Mouse (Mus musculus) hindbrain, embryonic 11.5 days (tissue): Measurements from ENCODE around the gene Apbb2. TPM values are rescaled to one million over a fixed set of nuclear protein-coding genes. Genes with fewer than 3 reads are reported as not detected.

ENCODE experiments used
- ATAC-seq: fragments of 200-750 bp; cut with Nextera tagmentation; 2 replicates; pipeline ENCODE4 v1.8.0; 2017; ENCODE audit warnings: mild to moderate bottlenecking, moderate TSS enrichment, moderate library complexity; ENCODE audit not compliant: low FRiP score
- DNase-seq: peaks from one replicate; pipeline ENCODE4 v3.0.0-alpha.2; 2015; ENCODE audit warnings: low spot score
- H3K27ac ChIP-seq: fragments of 300-500 bp; sonication (generic); 2 replicates; pipeline ENCODE4 v1.5.1; 2014; ENCODE audit warnings: mild to moderate bottlenecking, low read depth, low read length
- H3K27me3 ChIP-seq: fragments of 300-500 bp; sonication (generic); 2 replicates; pipeline ENCODE4 v1.6.1; 2014; ENCODE audit warnings: mild to moderate bottlenecking, low read length, moderate library complexity, mixed read lengths; ENCODE audit not compliant: control insufficient read depth, insufficient read depth
- H3K36me3 ChIP-seq: fragments of 300-500 bp; sonication (generic); 2 replicates; pipeline ENCODE4 v1.6.1; 2014; ENCODE audit warnings: mild to moderate bottlenecking, low read length, moderate library complexity, mixed read lengths; ENCODE audit not compliant: control insufficient read depth, insufficient read depth
- H3K4me1 ChIP-seq: fragments of 300-500 bp; sonication (generic); replicated peaks from 2 replicates; pipeline ENCODE4 v1.6.1; 2014; ENCODE audit warnings: low read length, mixed read lengths; ENCODE audit not compliant: control insufficient read depth, insufficient read depth
- H3K4me2 ChIP-seq: fragments of 300-500 bp; sonication (generic); replicated peaks from 2 replicates; pipeline ENCODE4 v1.6.1; 2014; ENCODE audit warnings: mild to moderate bottlenecking, low read depth, low read length
- H3K4me3 ChIP-seq: fragments of 300-500 bp; sonication (generic); 2 replicates; pipeline ENCODE4 v1.5.1; 2014; ENCODE audit warnings: low read depth, low read length
- H3K9ac ChIP-seq: fragments of 300-500 bp; sonication (generic); 2 replicates; pipeline ENCODE4 v1.6.1; 2014; ENCODE audit warnings: low read depth, low read length
- H3K9me3 ChIP-seq: fragments of 300-500 bp; sonication (generic); 2 replicates; pipeline ENCODE4 v1.6.1; 2016; ENCODE audit warnings: low read length; ENCODE audit not compliant: control insufficient read depth
- WGBS: fragments of 180-500 bp; shearing (Covaris S2); extraction: QIAGEN DNeasy Blood & Tissue Kit; methylation state at CpG from one replicate; pipeline ENCODE4 v1.1.7; 2014; 5-methylcytosine and 5-hydroxymethylcytosine counted together
- polyA plus RNA-seq: library from polyadenylated mRNA; unstranded; fragments of >200 nt; fragmentation: Nextera tagmentation; extraction: Ambion mirVana; gene quantifications from 2 replicates; pipeline ENCODE4 v1.2.1, GENCODE M21; 2014

The Apbb2 gene
- polyA plus RNA-seq, 1 experiment from 2014 or later: 43.0 TPM

DNA sequence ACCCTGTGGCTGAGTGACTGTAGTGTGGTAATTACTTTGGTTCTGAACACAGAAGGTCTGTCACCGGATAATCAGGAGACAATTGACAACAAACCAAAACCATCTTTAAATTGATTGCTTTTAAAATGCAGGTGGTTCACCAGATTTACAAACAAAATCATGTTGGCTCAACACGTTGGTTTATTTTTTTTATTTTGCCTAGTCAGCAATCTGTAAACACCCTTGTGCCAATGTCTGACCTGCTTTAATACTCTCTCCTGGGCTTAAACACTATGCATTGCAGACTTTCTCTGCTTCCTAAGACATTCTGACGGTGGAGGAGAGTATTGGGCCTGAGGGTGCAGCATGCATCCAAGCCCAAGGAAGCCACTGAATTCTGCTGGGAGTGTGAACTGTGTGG lies 22.3 kb downstream of the Apbb2 start:
- 65% methylated on average over 3 of the region's 3 CpGs for WGBS
- H3K36me3 ChIP-seq: no peaks in the 10 kb centered on the region
- no peaks in the 10 kb centered on the region for H3K9me3 ChIP-seq
- no peak overlapping the region for H3K27ac ChIP-seq
- H3K27me3 ChIP-seq: no peaks in the 10 kb centered on the region
- no peak overlapping the region for H3K4me2 ChIP-seq
- no peak overlapping the region for H3K9ac ChIP-seq
- no peaks in the 10 kb centered on the region for H3K4me1 ChIP-seq
- DNase-seq (no peak), ATAC-seq (no peak)
- H3K4me3 ChIP-seq: no peak overlapping the region

DNA sequence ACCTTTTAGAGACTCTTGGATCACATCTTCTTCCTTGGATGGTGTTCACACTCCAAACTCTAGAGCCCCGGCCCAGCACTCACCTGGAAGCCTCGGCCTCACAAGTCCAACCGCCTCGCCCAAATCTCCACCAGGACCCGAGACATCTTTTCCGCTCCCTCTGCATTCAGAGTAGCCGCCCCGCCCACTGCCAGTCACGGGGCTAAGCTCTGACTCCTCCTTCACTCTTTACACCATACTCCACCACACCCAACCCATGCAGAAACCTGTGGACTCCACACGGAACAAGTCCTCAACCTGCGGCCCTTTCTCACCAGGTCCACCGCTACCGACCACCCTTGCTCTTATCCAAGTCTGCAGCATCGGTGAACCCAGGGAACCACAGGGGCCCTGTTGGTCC lies 23.7 kb downstream of the Apbb2 start:
- H3K36me3 ChIP-seq: no peaks in the 10 kb centered on the region
- ATAC-seq: no peak
- no peak overlapping the region for H3K9ac ChIP-seq
- H3K27ac ChIP-seq: no peak overlapping the region
- no peaks in the 10 kb centered on the region for H3K27me3 ChIP-seq
- WGBS: 79% methylated on average over 14 of the region's 14 CpGs
- H3K4me3 ChIP-seq: no peak overlapping the region
- no peak overlapping the region for H3K4me2 ChIP-seq
- no peaks in the 10 kb centered on the region for H3K9me3 ChIP-seq
- no peak for DNase-seq
- no peaks in the 10 kb centered on the region for H3K4me1 ChIP-seq

DNA sequence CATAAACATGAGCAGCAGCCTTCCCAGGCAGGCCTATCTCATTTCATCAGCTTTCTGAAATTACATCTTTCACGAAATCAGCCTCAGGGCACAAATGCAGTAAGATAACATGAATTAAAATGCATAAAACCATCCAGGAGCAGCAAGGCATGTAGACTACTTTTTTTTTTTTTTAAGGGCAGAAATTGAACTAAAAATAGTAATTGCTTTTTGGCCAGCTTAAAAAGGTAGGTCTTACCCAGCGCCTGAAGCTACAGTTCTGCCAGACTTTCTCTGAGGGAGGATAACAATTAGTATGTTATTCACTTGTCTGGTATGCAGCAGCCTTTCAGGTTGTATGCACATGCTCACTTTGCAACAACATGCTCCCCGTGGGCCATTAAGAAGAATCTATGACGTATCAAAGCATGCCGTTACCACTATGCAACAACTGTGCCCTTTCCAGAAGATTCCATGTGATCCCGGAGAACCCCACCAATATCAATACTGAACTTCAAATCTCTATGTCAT lies 32.3 kb downstream of the Apbb2 start:
- no peaks in the 10 kb centered on the region for H3K9me3 ChIP-seq
- H3K36me3 ChIP-seq: no peaks in the 10 kb centered on the region
- no peaks in the 10 kb centered on the region for H3K27me3 ChIP-seq
- no peak for ATAC-seq
- H3K9ac ChIP-seq: no peak overlapping the region
- no peak for DNase-seq
- 90% methylated on average over 6 of the region's 6 CpGs for WGBS
- H3K4me3 ChIP-seq: no peak overlapping the region
- H3K4me2 ChIP-seq: no peak overlapping the region
- no peaks in the 10 kb centered on the region; the same call in 1 of the 2 replicates for H3K4me1 ChIP-seq
- H3K27ac ChIP-seq: no peak overlapping the region

DNA sequence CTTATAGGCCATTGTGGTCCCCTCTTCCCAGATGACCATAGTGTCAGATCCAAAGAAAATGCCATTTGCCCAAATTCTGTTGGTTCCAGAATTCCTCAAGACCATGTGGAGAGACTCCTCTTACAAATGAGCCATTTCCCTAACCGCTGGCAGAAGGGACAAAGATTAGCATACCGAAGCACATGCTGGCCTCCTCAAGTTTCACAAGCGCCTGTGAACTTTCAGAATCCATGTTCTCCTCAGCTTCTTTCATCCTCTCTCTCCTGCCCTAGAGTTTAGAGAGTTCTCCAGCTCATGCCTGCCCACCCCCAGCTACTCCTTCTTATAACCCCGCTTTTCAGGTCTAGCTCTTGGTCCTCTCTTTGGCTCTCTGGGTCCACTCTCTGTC lies 35.6 kb downstream of the Apbb2 start:
- WGBS: 65% methylated on average over 4 of the region's 4 CpGs
- ATAC-seq (no peak), DNase-seq (no peak)
- Histone ChIP-seq H3K9ac (no peak overlapping the region), H3K27ac (no peak overlapping the region), H3K36me3 (no peaks in the 10 kb centered on the region), H3K4me1 (no peaks in the 10 kb centered on the region; the same call in 1 of the 2 replicates), H3K9me3 (no peaks in the 10 kb centered on the region), H3K4me2 (no peak overlapping the region), H3K27me3 (no peaks in the 10 kb centered on the region), H3K4me3 (no peak overlapping the region)

DNA sequence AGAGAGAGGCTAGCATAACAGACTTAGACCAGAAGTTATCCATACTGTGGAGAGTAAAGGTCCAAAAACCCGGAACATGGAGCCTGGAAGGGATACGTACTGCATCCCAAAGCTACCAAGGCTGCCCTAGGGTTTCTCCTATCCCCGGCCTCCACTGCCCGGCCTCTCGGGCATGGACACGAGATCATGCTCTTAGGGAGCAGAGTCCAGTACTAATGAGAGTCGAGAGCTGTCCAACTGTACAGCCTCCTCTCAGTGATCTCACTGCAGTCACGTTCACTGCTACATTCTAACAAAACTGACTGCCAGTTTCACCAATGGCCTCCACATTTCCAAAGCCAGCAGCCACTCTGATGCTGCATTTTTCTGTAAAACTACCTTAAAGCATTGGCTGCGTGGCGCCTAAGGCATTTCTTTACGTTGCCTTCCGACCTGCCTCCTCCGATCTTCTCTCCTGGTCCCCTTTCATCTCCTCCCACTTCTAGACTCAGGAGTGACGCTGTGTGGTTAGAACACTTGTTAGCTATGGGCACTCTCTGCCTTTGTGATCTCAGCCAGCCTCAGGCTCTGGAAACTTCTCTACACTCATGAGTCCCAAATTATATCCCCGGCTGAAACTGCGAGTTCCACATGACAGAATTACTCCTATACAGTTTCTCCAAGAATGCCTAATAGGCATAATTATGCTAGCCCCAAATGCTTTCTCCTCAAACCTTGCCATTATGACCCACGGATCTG lies 36.1 kb downstream of the Apbb2 start:
- Histone ChIP-seq H3K36me3 (no peaks in the 10 kb centered on the region), H3K4me1 (no peaks in the 10 kb centered on the region; the same call in 1 of the 2 replicates), H3K9ac (no peak overlapping the region), H3K4me3 (no peak overlapping the region), H3K27me3 (no peaks in the 10 kb centered on the region), H3K27ac (no peak overlapping the region), H3K9me3 (no peaks in the 10 kb centered on the region), H3K4me2 (no peak overlapping the region)
- 89% methylated on average over 17 of the region's 17 CpGs for WGBS
- ATAC-seq: no peak
- no peak for DNase-seq

DNA sequence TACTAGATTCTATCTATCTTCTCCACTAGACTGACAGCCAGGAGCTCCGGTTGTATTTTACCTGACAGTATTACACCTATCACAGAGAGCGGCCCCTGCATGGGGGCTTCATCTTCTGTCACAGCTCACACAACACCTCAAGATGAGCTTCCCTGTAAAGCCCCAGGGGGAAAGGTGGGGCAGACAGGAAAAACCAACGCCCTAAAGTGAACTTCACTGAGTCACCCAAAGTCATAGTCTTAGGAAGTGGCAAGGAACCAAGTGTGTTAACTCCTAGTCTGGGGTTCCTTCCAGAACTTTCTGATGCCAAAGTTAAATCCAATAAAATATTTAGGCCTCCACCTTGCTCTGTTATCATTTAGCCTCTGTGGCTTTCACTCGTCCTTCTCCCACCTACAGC lies 39.5 kb downstream of the Apbb2 start:
- no peak overlapping the region for H3K27ac ChIP-seq
- H3K4me3 ChIP-seq: no peak overlapping the region
- no peaks in the 10 kb centered on the region for H3K27me3 ChIP-seq
- H3K36me3 ChIP-seq: no peaks in the 10 kb centered on the region
- H3K4me1 ChIP-seq: no peaks in the 10 kb centered on the region
- DNase-seq (no peak), ATAC-seq (no peak)
- no peak overlapping the region for H3K9ac ChIP-seq
- WGBS: 80% methylated on average over 4 of the region's 4 CpGs
- no peaks in the 10 kb centered on the region for H3K9me3 ChIP-seq
- H3K4me2 ChIP-seq: no peak overlapping the region

DNA sequence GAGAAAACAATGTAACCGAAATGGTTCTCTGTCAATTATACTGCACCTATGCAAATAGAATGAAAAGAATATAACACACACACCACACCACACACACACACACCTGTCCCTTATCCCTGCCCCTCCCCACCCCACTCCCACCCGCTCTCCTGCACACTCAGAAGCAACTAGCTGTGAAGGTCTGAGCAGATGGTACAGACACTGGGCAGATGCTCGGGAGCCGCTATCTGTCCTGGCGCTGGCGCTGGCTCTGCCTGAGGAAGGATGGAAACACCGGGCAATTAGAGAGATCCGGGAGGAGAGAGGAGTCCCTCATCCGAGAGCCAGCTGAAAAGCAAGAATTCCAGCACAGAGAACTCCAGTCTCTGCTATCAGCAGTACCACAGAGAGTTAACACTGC lies 42.3 kb downstream of the Apbb2 start:
- Histone ChIP-seq H3K27me3 (no peaks in the 10 kb centered on the region), H3K36me3 (no peaks in the 10 kb centered on the region), H3K4me3 (no peak overlapping the region), H3K4me2 (no peak overlapping the region), H3K9ac (no peak overlapping the region), H3K9me3 (no peaks in the 10 kb centered on the region), H3K4me1 (no peaks in the 10 kb centered on the region), H3K27ac (no peak overlapping the region)
- no peak for ATAC-seq
- 84% methylated on average over 9 of the region's 9 CpGs for WGBS
- DNase-seq: no peak

DNA sequence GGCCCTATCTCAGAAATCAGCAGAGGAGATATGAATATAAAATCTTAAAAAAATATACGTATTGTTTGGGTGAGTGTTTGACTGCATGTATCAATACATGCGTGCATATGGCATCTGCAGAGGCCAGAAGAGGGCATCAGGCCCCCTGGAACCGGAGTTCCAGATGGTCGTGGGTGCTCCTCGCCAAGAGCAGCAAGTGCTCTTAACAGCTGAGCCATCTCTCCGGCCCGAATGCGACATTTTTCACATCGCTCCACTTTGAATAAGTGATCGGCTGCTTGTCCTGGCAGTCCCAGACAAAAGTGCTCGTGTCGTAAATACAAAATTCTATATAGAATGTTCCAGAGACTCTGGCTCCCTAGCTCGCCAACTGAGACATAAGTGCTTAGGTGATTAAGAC lies 43.4 kb downstream of the Apbb2 start:
- H3K36me3 ChIP-seq: no peaks in the 10 kb centered on the region
- H3K9ac ChIP-seq: no peak overlapping the region
- no peaks in the 10 kb centered on the region for H3K9me3 ChIP-seq
- H3K4me1 ChIP-seq: no peaks in the 10 kb centered on the region
- no peak overlapping the region for H3K4me3 ChIP-seq
- H3K27me3 ChIP-seq: no peaks in the 10 kb centered on the region
- ATAC-seq: no peak
- H3K4me2 ChIP-seq: no peak overlapping the region
- WGBS: 87% methylated on average over 13 of the region's 13 CpGs
- no peak overlapping the region for H3K27ac ChIP-seq
- DNase-seq: no peak

DNA sequence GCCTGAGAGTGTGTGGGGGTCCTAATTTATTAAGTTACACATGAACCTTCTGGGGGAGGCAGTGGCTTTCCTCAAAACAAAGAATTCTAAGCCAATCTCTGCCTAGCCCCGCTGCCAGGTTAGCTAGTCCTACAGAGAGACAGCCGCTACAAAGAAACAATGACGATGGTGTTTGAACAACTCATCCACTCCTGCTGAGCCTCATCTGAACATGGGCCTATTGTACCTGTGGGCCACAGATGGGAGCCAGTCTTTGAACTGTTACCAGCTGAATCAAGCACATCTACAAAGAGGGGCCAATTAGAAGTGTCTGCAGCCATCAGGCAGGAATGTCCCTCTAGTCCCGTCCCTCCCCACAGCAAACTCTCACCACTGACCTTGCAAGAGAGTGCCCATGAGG lies 45.3 kb downstream of the Apbb2 start:
- Histone ChIP-seq H3K4me1 (no peaks in the 10 kb centered on the region), H3K27me3 (no peaks in the 10 kb centered on the region), H3K9ac (no peak overlapping the region), H3K9me3 (no peaks in the 10 kb centered on the region), H3K4me3 (no peak overlapping the region), H3K4me2 (no peak overlapping the region), H3K36me3 (no peaks in the 10 kb centered on the region), H3K27ac (no peak overlapping the region)
- ATAC-seq (no peak), DNase-seq (no peak)
- 29% methylated on average over 4 of the region's 4 CpGs for WGBS
